Mouse (Mus musculus) lung, postnatal 0 days (tissue): ENCODE measurements at regions not wholly inside any gene's neighbourhood (a gene's known extent, or its start where the extent isn't known, plus 50 kb on each side); places are given as distances from the start of the nearest gene placed in this dataset.

Experiments used
- CTCF ChIP-seq: IDR thresholded peaks from 2 replicates; pipeline ENCODE4 v1.5.1; 2016; ENCODE audit warnings: antibody characterized with exemption, mild to moderate bottlenecking
- EP300 ChIP-seq: IDR thresholded peaks from 2 replicates; pipeline ENCODE4 v1.6.1; 2016; ENCODE audit warnings: antibody characterized with exemption, mild to moderate bottlenecking, control low read depth

DNA sequence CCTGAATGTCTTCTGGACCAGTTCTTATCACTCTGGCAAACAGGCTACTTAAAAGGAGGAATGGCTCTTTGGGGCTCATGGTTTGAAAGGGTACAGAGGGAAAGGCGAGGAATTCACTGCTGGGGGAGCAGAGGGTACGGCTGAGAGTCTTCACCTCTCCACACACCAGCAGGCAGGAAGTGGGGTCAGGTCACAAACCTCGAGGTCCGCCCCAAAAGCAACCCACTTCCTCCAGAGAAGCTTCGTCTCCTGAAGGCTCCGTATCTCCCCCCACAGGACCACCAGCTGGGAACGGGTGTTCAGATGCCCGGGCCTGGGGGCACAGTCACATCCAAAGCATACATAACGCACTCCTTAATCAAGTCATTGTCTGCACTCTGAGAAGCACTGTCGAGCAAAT lies 121.4 kb upstream of the Sox5 start:
- TF ChIP-seq CTCF: no peak
- TF ChIP-seq EP300: no peak
